Mouse (Mus musculus) stomach, embryonic 14.5 days (tissue): ENCODE measurements at regions not wholly inside any gene's neighbourhood (a gene's known extent, or its start where the extent isn't known, plus 50 kb on each side); places are given as distances from the start of the nearest gene placed in this dataset.

ENCODE experiments used
- ATAC-seq: fragments of 200-750 bp; cut with Nextera tagmentation; 2 replicates; pipeline ENCODE4 v1.8.0; 2017; ENCODE audit warnings: low read depth, moderate TSS enrichment; ENCODE audit not compliant: insufficient number of reproducible peaks, insufficient read depth, low FRiP score
- H3K27ac ChIP-seq: fragments of 300-500 bp; sonication (generic); 2 replicates; pipeline ENCODE4 v1.5.1; 2014; ENCODE audit warnings: mild to moderate bottlenecking, low read length, moderate library complexity, mixed read lengths
- H3K27me3 ChIP-seq: fragments of 300-500 bp; sonication (generic); 2 replicates; pipeline ENCODE4 v1.6.1; 2014; ENCODE audit warnings: low read length, control low read depth, mixed read lengths; ENCODE audit not compliant: control insufficient read depth, insufficient read depth
- H3K36me3 ChIP-seq: fragments of 300-500 bp; sonication (generic); 2 replicates; pipeline ENCODE4 v1.6.1; 2014; ENCODE audit warnings: mild to moderate bottlenecking, control low read depth, low read length, moderate library complexity, mixed read lengths; ENCODE audit not compliant: control insufficient read depth, insufficient read depth
- H3K4me1 ChIP-seq: fragments of 300-500 bp; sonication (generic); 2 replicates; pipeline ENCODE4 v1.6.1; 2014; ENCODE audit warnings: low read length, control low read depth, mixed read lengths; ENCODE audit not compliant: control insufficient read depth, insufficient read depth
- H3K4me2 ChIP-seq: fragments of 300-500 bp; sonication (generic); replicated peaks from 2 replicates; pipeline ENCODE4 v1.6.1; 2014; ENCODE audit warnings: low read depth, low read length, control low read depth
- H3K4me3 ChIP-seq: fragments of 300-500 bp; sonication (generic); 2 replicates; pipeline ENCODE4 v1.5.1; 2014; ENCODE audit warnings: low read depth, low read length, control low read depth
- H3K9ac ChIP-seq: fragments of 300-500 bp; sonication (generic); replicated peaks from 2 replicates; pipeline ENCODE4 v1.6.1; 2014; ENCODE audit warnings: low read depth, mild to moderate bottlenecking, control low read depth, low read length, moderate library complexity, mixed read lengths
- H3K9me3 ChIP-seq: fragments of 300-500 bp; sonication (generic); 2 replicates; pipeline ENCODE4 v1.6.1; 2016; ENCODE audit warnings: low read depth, low read length, control low read depth; ENCODE audit not compliant: control insufficient read depth
- WGBS: fragments of 180-500 bp; shearing (Covaris S2); extraction: QIAGEN DNeasy Blood & Tissue Kit; methylation state at CpG from one replicate; pipeline ENCODE4 v1.1.7; 2014; 5-methylcytosine and 5-hydroxymethylcytosine counted together

DNA sequence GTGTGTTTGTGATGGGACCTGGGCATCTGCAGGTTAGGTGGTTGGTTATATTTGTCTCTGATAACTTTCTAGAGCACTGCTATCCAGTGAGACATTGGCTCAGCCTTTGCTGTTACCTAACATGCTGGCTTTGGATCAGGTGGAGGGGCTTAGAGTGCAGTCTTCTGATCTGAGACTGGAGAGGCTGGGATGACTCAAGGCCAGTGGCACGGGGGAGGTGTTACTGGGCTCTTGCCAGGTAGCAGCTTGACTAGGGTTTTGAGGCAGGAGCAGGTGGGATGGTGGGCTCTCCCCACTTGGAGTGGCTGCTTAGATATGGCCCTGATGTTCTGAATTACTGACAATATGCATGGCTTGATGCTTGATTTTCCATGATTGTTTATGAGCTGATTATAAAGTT, 236.0 kb downstream of the Zfp704 start:
- Histone ChIP-seq H3K4me1 (no peaks in the 10 kb centered on the region), H3K27ac (no peak overlapping the region), H3K4me3 (no peak overlapping the region), H3K4me2 (no peak overlapping the region), H3K27me3 (no peaks in the 10 kb centered on the region), H3K9me3 (no peaks in the 10 kb centered on the region), H3K9ac (no peak overlapping the region), H3K36me3 (no peaks in the 10 kb centered on the region)
- 59% methylated on average over 1 of the region's 1 CpGs for WGBS
- ATAC-seq = no peak

DNA sequence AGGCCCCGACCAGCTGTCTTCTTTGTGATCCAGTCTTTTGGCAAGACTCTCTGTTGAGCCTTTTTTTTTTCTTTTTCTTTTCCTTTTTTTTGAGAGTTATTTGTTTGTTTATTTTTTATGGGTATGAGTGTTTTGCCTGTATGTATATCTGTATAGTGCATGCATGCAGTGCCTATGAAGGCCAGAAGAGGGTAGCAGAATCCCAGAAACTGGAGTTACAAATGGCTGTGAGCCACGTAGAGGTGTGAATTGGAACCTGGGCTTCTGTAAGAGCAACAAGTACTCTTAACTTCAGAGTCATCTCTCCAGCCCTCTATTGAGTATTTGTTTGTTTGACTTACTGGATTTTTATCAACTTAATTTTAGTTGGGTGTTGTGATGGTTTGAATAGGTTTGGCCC, 239.8 kb downstream of the Zfp704 start:
- Histone ChIP-seq H3K4me3 (no peak overlapping the region), H3K4me1 (no peaks in the 10 kb centered on the region), H3K27me3 (no peaks in the 10 kb centered on the region), H3K9ac (no peak overlapping the region), H3K9me3 (no peaks in the 10 kb centered on the region), H3K27ac (no peak overlapping the region), H3K36me3 (no peaks in the 10 kb centered on the region), H3K4me2 (no peak overlapping the region)
- no peak for ATAC-seq
- 82% methylated on average over 2 of the region's 2 CpGs for WGBS

GRCm38 (mm10) chr3:9365791-9366190, 244.1 kb downstream of the Zfp704 start:
- 77% methylated on average over 9 of the region's 9 CpGs for WGBS
- Histone ChIP-seq H3K4me3 (no peak overlapping the region), H3K9me3 (no peaks in the 10 kb centered on the region), H3K27ac (no peak overlapping the region), H3K4me2 (no peak overlapping the region), H3K4me1 (no peaks in the 10 kb centered on the region), H3K9ac (no peak overlapping the region), H3K36me3 (no peaks in the 10 kb centered on the region), H3K27me3 (no peaks in the 10 kb centered on the region)
- ATAC-seq = no peak

GRCm38 (mm10) chr3:9359186-9359585, 250.7 kb downstream of the Zfp704 start:
- Histone ChIP-seq H3K36me3 (no peaks in the 10 kb centered on the region), H3K27me3 (no peaks in the 10 kb centered on the region), H3K9ac (no peak overlapping the region), H3K4me1 (no peaks in the 10 kb centered on the region), H3K4me3 (no peak overlapping the region), H3K9me3 (no peaks in the 10 kb centered on the region), H3K4me2 (no peak overlapping the region), H3K27ac (no peak overlapping the region)
- 92% methylated on average over 8 of the region's 8 CpGs for WGBS
- no peak for ATAC-seq

DNA sequence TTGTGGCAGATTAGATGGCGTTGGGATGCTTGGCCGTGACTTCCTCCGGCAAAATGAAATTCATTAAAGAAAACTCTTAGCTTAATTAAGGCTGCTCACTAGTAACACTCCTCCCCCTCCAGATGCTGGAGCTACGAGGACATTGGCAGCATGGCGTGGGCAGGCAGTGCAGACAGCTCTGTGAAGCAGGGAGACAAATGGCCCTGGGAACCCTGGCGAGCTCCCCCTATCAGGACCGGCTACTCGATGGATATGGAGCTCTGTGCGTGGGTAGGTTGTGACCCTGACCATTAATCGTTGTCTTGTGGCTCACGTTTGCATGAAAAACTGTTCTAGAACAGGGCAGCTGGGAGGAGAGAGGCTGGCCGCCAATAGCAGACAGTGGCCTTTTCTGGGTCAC, 251.8 kb downstream of the Zfp704 start:
- Histone ChIP-seq H3K4me1 (no peaks in the 10 kb centered on the region), H3K36me3 (no peaks in the 10 kb centered on the region), H3K4me3 (no peak overlapping the region), H3K9me3 (no peaks in the 10 kb centered on the region), H3K9ac (no peak overlapping the region), H3K27ac (no peak overlapping the region), H3K27me3 (no peaks in the 10 kb centered on the region), H3K4me2 (no peak overlapping the region)
- 32% methylated on average over 12 of the region's 12 CpGs for WGBS
- ATAC-seq = no peak

- Histone ChIP-seq H3K9me3 (no peaks in the 10 kb centered on the region), H3K9ac (no peak overlapping the region), H3K36me3 (no peaks in the 10 kb centered on the region), H3K27me3 (no peaks in the 10 kb centered on the region), H3K4me2 (no peak overlapping the region), H3K4me1 (no peaks in the 10 kb centered on the region), H3K4me3 (no peak overlapping the region), H3K27ac (no peak overlapping the region)
- ATAC-seq = no peak
- 83% methylated on average over 2 of the region's 2 CpGs for WGBS
Observed at GRCm38 (mm10) chr3:9357639-9358038, 252.2 kb downstream of the Zfp704 start.

GRCm38 (mm10) chr3:9355875-9356274, 254.0 kb downstream of the Zfp704 start:
- Histone ChIP-seq H3K36me3 (no peaks in the 10 kb centered on the region), H3K9me3 (no peaks in the 10 kb centered on the region), H3K4me1 (no peaks in the 10 kb centered on the region), H3K4me3 (no peak overlapping the region), H3K4me2 (no peak overlapping the region), H3K9ac (no peak overlapping the region), H3K27ac (no peak overlapping the region), H3K27me3 (no peaks in the 10 kb centered on the region)
- 51% methylated on average over 4 of the region's 4 CpGs for WGBS
- ATAC-seq = no peak

GRCm38 (mm10) chr3:9354756-9355155, 255.1 kb downstream of the Zfp704 start:
- no peak for ATAC-seq
- WGBS = 69% methylated on average over 11 of the region's 11 CpGs
- no peak overlapping the region for H3K9ac ChIP-seq
- no peaks in the 10 kb centered on the region for H3K4me1 ChIP-seq
- H3K27ac ChIP-seq = no peak overlapping the region
- no peaks in the 10 kb centered on the region for H3K9me3 ChIP-seq
- no peaks in the 10 kb centered on the region for H3K36me3 ChIP-seq
- H3K4me3 ChIP-seq = no peak overlapping the region
- no peak overlapping the region for H3K4me2 ChIP-seq
- no peaks in the 10 kb centered on the region for H3K27me3 ChIP-seq

DNA sequence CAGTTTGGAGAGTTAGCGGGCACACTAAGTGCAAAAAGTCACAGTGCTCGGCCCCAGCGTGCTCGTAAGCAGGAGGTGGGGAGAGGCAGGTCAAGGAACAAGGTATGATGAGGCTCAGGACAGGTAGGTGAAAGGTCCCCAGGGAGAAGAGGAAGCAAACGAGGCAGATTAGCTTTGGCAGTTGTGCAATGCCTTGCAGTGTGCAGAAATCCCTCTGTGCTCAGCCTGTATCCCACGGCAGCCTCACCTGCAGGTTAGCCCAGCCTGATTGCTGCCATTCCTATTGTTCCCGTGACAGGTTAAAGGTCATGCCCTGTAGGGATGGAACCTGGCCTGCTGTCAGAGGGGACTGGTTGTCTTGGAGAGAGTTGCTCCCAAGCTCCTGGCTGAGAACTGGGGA, 257.6 kb downstream of the Zfp704 start:
- no peaks in the 10 kb centered on the region for H3K27me3 ChIP-seq
- H3K4me2 ChIP-seq = no peak overlapping the region
- H3K27ac ChIP-seq = no peak overlapping the region
- peaks cover 5% of the 10 kb centered on the region; the same call in 1 of the 2 replicates for H3K4me1 ChIP-seq
- no peak overlapping the region for H3K4me3 ChIP-seq
- no peaks in the 10 kb centered on the region for H3K9me3 ChIP-seq
- WGBS = 59% methylated on average over 7 of the region's 7 CpGs
- no peak overlapping the region for H3K9ac ChIP-seq
- no peak for ATAC-seq
- H3K36me3 ChIP-seq = no peaks in the 10 kb centered on the region
